Mouse (Mus musculus): ENCODE measurements around the gene Stac2. TPM values are rescaled to one million over a fixed set of nuclear protein-coding genes. Genes with fewer than 3 reads are reported as not detected.

The Stac2 gene
- polyA plus RNA-seq, 1 experiment from 2014 or later = 1.2 TPM

DNA sequence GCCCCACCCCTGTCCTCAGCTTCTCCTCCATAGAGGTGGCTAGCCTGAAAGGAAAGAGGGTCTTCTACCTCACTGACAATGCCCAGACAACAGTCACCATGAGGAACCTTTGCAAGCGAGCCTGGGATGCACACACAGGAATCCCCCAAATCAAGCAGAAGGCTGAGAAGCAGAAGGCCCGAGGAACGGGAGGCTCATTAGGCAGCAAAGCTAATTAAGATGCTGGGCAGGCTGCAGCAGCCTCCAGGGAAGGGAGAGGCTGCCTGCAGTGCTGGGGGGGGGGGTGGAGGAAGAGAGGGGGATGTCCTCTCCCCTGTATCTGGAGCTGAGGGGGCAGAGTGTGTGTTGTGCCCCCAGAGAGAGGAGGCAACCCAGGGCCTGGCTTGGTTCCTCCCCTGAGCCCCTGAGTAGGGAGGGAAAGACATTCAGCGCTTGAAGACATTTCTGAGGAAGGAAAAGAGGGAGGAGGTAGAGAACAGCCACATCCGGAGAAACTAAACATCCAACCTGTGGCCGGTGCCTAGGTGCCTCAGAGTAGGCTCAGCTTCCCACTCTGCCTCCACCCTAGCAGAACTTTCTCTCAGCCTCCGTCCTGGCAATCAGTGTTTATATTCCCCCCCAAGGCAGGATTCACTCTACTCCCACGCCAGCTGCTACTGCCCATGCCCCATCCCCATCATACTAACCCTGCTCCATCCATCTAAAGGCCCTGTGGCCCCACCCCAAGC is 33.2 kb downstream of the Stac2 start:
- peak overlapping the region; percentile 17 for H3K4me3 ChIP-seq
- peaks cover 50% of the 10 kb centered on the region for H3K4me1 ChIP-seq
- 0 out of 2 replicates have a peak, but pooled peaks have one; percentile 5 for ATAC-seq
- peak overlapping the region; percentile 88 for H3K27ac ChIP-seq
- peak overlapping the region; percentile 81 for H3K4me2 ChIP-seq
- peak overlapping the region; percentile 43 for H3K9ac ChIP-seq
- peaks cover 38% of the 10 kb centered on the region for H3K36me3 ChIP-seq (ENCODE audit: poor library complexity, severe bottlenecking)
- H3K27me3 ChIP-seq = no peaks in the 10 kb centered on the region
- 16% methylated on average over 8 of the region's 8 CpGs for WGBS
- H3K9me3 ChIP-seq (replicated peaks) = no peaks in the 10 kb centered on the region

DNA sequence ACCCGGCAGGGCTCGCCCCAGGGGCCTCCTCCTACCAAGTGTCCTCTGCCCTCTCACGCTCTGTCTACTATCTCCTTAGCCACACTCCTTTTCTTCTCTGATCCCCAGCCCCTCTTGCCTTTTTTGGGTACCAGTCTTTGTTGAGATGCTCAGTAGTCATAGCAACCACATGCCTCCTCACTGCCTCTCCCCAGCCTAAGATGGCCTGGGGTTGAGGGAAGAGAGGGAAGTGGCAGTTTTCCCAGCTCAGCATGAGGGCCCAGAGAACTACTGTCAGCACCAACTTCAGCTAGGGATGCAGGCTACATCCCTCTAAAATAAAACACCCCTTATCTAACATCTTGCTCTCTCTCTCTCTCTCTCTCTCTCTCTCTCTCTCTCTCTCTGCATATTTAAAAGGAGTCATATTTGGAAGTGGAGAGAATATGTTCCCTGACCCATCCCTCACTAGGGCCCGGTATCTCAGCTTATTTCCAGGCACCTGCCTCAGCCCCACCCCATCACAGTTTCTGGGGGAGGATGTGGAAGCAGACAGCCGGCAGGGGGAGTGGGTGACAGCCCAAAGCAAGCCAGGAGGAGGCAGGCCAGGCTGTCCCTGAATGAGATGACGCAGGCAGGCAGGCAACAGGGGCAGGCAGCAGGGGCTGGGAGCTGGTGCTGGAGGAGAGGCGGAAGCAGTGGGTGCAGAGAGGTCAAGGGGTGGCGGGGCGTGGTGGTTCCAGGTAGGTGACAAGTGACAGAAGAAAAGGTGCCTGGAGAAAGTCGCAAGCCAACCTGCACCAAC is 34.2 kb downstream of the Stac2 start:
- Histone ChIP-seq H3K27me3 (no peaks in the 10 kb centered on the region), H3K27ac (peak overlapping the region; percentile 88), H3K9me3 (replicated peaks) (no peaks in the 10 kb centered on the region), H3K36me3 (ENCODE audit: poor library complexity, severe bottlenecking) (peaks cover 47% of the 10 kb centered on the region), H3K4me3 (peak overlapping the region; percentile 17; the same call in 1 of the 2 replicates), H3K4me2 (peak overlapping the region; percentile 81), H3K4me1 (peaks cover 50% of the 10 kb centered on the region), H3K9ac (peak overlapping the region; percentile 43)
- peak; percentile 31; the same call in 1 of the 2 replicates for ATAC-seq
- 25% methylated on average over 10 of the region's 10 CpGs for WGBS

DNA sequence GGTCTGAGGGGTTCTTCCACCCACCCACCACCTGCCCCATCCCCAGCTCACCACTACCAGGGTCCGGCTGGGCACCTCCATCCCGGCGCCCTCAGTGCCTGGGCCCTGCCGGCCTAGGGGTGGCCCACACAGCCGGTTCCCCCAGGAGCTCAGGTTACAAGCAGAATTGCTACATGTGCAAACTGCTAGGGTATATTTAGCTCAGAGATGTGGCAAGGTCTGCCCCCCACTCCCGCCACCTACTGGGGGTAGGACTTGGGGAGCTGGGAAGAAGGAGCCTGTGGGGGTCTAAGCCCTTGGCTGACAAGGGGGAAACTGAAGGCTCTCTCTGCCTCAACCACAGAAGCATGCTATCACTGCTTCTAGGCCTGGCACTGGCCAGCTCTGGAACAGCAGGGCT is 35.0 kb downstream of the Stac2 start:
- WGBS = 67% methylated on average over 6 of the region's 6 CpGs
- Histone ChIP-seq H3K9me3 (replicated peaks) (no peaks in the 10 kb centered on the region), H3K4me3 (no peak overlapping the region), H3K4me2 (no peak overlapping the region), H3K36me3 (ENCODE audit: poor library complexity, severe bottlenecking) (peaks cover 54% of the 10 kb centered on the region), H3K27me3 (no peaks in the 10 kb centered on the region), H3K9ac (peak overlapping the region; percentile 30; the same call in 1 of the 2 replicates), H3K27ac (0 out of 2 replicates have a peak overlapping the region, but pooled peaks have one; percentile 88), H3K4me1 (peaks cover 46% of the 10 kb centered on the region)
- no peak for ATAC-seq

DNA sequence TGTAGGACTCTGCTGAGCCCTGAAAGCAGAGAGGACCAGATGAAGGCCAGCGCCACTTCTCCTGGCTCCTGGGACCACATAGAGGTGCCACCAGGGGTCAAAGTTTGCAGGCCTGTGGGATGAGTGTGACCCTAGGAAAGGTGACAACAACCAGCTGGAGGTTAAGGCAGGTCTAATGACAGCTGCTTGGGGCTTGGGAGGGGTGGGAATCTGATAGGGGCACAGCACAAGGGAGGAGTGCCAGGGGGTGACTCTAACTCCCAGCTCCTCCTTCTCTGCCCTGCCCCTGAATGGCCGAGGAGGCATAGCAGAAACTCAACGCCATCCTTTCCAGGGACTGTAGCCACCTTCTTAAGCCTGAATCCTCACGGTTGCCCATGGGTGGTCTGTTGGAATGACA is 36.4 kb downstream of the Stac2 start:
- Histone ChIP-seq H3K9me3 (replicated peaks) (no peaks in the 10 kb centered on the region), H3K27me3 (no peaks in the 10 kb centered on the region), H3K4me2 (no peak overlapping the region), H3K27ac (no peak overlapping the region), H3K9ac (no peak overlapping the region), H3K4me1 (peaks cover 39% of the 10 kb centered on the region), H3K4me3 (no peak overlapping the region), H3K36me3 (ENCODE audit: poor library complexity, severe bottlenecking) (peaks cover 62% of the 10 kb centered on the region)
- no peak for ATAC-seq
- WGBS = 85% methylated on average over 4 of the region's 4 CpGs

DNA sequence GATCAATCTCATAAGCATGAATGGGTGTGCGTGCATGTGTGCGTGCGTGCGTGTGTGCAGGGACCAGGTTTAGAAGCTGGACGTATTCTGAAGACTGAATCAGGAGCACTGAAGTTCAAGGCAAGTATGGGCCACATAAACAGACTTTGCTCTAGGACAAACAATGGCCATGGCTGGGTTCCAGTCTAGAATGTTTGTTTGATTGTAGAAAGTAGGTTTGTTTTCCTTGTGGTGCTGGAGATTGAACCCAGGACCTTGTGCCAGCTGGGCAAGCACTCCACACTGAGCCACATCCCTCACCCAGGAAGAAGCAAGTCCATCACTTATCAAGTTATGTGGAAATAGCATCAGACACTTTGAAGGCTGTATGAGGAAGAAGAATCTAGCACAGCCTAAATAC is 37.1 kb downstream of the Stac2 start:
- no peak overlapping the region for H3K27ac ChIP-seq

DNA sequence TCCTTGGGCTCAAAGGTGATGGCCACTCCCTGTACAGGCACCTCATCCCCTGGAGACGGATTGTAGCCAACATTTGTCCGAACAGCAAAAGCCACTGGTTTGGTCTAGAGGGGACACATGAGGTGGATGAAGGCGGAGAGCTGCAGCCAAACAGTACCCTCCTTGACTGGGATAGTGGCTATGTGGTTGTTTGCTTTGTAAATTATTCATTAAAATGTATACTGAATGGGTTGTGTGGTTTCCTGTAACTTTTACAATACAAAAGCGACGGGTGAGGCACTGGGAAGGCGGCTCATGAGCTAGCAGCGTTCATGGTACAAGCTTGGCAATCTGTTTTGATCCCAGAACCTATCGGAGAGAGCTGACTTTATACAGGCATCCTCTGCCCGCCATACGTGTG is 40.4 kb downstream of the Stac2 start:
- no peak overlapping the region for H3K4me2 ChIP-seq
- no peaks in the 10 kb centered on the region for H3K4me1 ChIP-seq
- H3K36me3 ChIP-seq (ENCODE audit: poor library complexity, severe bottlenecking) = peaks cover 91% of the 10 kb centered on the region
- H3K9ac ChIP-seq = no peak overlapping the region
- no peak for ATAC-seq
- H3K27ac ChIP-seq = no peak overlapping the region
- H3K9me3 ChIP-seq (replicated peaks) = no peaks in the 10 kb centered on the region
- 88% methylated on average over 10 of the region's 10 CpGs for WGBS
- no peak overlapping the region for H3K4me3 ChIP-seq
- H3K27me3 ChIP-seq = no peaks in the 10 kb centered on the region

More for the DNA sequence above, 37.1 kb downstream of the Stac2 start:
- ATAC-seq = no peak
- Histone ChIP-seq H3K36me3 (ENCODE audit: poor library complexity, severe bottlenecking) (peaks cover 69% of the 10 kb centered on the region), H3K9me3 (replicated peaks) (no peaks in the 10 kb centered on the region), H3K27me3 (no peaks in the 10 kb centered on the region), H3K9ac (no peak overlapping the region), H3K4me2 (no peak overlapping the region), H3K4me3 (no peak overlapping the region), H3K4me1 (peaks cover 32% of the 10 kb centered on the region)
- WGBS = 93% methylated on average over 5 of the region's 5 CpGs

DNA sequence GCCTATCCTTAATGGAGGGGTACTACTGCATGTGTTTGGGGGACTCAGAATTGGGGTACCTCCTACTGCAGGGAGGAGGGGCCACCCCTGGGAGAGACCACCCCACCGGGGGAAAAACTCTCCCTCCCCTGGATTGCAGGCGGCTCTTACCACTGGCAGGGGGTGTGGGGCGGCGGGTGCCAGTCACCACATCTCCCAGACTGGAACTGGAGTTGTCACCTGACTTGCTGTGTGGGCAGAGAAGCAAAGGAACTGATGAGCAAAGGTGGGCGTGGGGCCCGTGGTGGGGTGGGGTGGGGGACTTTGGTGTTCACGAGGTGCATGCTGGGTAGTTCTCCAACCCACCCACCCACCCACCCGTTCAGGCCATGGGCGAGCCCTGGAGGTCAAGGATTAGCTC is 41.5 kb downstream of the Stac2 start:
- H3K9ac ChIP-seq = no peak overlapping the region
- H3K4me2 ChIP-seq = no peak overlapping the region
- no peak for ATAC-seq
- no peaks in the 10 kb centered on the region for H3K4me1 ChIP-seq
- no peaks in the 10 kb centered on the region for H3K27me3 ChIP-seq
- WGBS = 69% methylated on average over 9 of the region's 9 CpGs
- H3K27ac ChIP-seq = no peak overlapping the region
- no peaks in the 10 kb centered on the region for H3K9me3 ChIP-seq (replicated peaks)
- peaks cover 89% of the 10 kb centered on the region for H3K36me3 ChIP-seq (ENCODE audit: poor library complexity, severe bottlenecking)
- no peak overlapping the region for H3K4me3 ChIP-seq

DNA sequence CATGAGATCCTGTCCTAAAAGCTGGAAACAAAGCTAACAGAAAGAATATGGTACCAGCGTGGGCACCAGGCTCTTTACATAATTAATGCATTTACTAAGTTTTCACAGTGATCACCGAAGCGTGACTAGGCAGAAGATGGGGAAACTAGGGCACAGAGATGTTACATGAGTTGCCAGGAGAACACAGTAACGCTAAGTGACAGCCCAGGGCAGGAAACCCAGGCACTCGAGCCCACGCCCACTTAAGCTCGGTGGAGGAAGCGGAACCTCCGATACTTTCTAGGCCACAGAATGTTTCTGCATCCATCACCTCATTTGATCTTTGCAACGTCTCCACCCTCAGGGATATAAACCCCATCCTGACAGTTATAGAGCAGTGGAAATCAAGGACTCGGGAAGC is 45.2 kb downstream of the Stac2 start:
- Histone ChIP-seq H3K4me1 (peaks cover 13% of the 10 kb centered on the region), H3K9me3 (replicated peaks) (no peaks in the 10 kb centered on the region), H3K36me3 (ENCODE audit: poor library complexity, severe bottlenecking) (peaks cover 83% of the 10 kb centered on the region), H3K4me3 (no peak overlapping the region), H3K9ac (no peak overlapping the region), H3K27me3 (no peaks in the 10 kb centered on the region), H3K4me2 (no peak overlapping the region), H3K27ac (no peak overlapping the region)
- ATAC-seq = no peak
- 85% methylated on average over 11 of the region's 11 CpGs for WGBS

DNA sequence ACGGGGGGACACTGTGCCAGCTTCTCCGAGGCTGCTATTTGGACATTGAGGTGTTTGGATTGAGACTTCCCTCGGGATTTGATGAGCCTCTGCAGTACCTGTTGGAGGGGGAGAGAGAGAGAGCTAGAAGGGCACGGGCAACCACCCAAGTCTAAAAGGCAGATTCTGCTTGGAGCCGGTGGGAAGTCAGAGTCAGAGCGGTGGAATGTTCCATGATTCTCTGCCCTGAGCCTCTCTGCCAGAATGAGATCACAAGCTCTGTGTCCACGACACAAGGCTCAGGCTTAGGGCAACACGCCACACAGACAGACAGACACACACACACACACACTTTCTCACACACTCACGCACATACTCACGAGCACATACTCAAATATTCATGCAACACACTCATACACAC is 47.6 kb downstream of the Stac2 start:
- ATAC-seq = no peak
- H3K36me3 ChIP-seq (ENCODE audit: poor library complexity, severe bottlenecking) = peaks cover 68% of the 10 kb centered on the region
- no peak overlapping the region for H3K4me3 ChIP-seq
- H3K4me2 ChIP-seq = no peak overlapping the region
- 90% methylated on average over 10 of the region's 10 CpGs for WGBS
- H3K4me1 ChIP-seq = peaks cover 32% of the 10 kb centered on the region
- H3K27ac ChIP-seq = no peak overlapping the region
- H3K27me3 ChIP-seq = peaks cover 10% of the 10 kb centered on the region; the same call in 1 of the 2 replicates
- H3K9ac ChIP-seq = no peak overlapping the region
- no peaks in the 10 kb centered on the region for H3K9me3 ChIP-seq (replicated peaks)

DNA sequence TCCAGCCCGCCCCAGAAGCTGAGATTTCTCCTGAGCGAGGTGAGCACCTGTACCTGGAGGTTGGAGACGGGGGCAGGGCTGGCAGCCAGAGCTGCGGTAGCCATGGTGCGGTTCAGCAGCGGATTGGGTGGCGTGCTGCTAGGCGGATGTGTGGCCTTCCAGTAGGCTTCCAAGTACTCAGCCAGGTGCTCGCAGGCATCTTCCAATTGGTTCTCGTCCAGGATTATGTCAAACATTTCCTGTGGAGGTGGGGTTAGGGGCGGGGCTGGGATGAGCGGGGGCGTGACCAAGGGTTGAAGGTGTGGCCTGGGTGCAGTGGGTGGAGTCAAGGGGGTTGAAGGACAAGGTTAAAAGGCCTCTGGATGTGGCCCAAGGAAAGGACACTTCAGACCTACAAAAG is 48.2 kb downstream of the Stac2 start:
- Histone ChIP-seq H3K4me3 (no peak overlapping the region), H3K27me3 (peaks cover 15% of the 10 kb centered on the region; the same call in 1 of the 2 replicates), H3K27ac (no peak overlapping the region), H3K9me3 (replicated peaks) (no peaks in the 10 kb centered on the region), H3K4me1 (peaks cover 32% of the 10 kb centered on the region), H3K4me2 (no peak overlapping the region), H3K9ac (no peak overlapping the region), H3K36me3 (ENCODE audit: poor library complexity, severe bottlenecking) (peaks cover 62% of the 10 kb centered on the region)
- ATAC-seq = no peak
- 54% methylated on average over 13 of the region's 13 CpGs for WGBS

DNA sequence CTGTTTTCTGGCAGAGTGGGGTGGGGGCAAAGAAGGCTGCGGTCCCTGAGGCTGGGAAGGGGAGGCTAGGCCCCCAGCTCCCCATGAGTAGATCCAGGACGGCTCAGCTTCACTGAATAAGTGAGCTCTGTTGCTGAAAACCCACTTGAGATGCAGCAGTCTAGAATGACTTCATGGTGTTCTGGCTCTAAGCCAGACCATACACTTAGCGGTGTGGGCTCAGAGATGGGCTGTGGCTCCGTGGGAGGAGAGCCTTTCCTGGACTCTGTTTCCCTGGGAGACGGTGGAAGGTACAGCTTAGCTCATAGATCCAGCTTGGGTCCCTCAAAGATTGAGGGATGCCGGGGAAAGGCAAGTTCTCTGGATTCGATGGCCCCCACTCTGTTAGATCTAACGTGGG is 49.1 kb downstream of the Stac2 start:
- Histone ChIP-seq H3K27ac (peak overlapping the region; percentile 33), H3K4me3 (no peak overlapping the region), H3K9ac (no peak overlapping the region), H3K27me3 (peaks cover 15% of the 10 kb centered on the region), H3K9me3 (replicated peaks) (no peaks in the 10 kb centered on the region), H3K4me2 (no peak overlapping the region), H3K36me3 (ENCODE audit: poor library complexity, severe bottlenecking) (peaks cover 52% of the 10 kb centered on the region), H3K4me1 (peaks cover 32% of the 10 kb centered on the region)
- WGBS = 63% methylated on average over 8 of the region's 8 CpGs
- no peak for ATAC-seq

DNA sequence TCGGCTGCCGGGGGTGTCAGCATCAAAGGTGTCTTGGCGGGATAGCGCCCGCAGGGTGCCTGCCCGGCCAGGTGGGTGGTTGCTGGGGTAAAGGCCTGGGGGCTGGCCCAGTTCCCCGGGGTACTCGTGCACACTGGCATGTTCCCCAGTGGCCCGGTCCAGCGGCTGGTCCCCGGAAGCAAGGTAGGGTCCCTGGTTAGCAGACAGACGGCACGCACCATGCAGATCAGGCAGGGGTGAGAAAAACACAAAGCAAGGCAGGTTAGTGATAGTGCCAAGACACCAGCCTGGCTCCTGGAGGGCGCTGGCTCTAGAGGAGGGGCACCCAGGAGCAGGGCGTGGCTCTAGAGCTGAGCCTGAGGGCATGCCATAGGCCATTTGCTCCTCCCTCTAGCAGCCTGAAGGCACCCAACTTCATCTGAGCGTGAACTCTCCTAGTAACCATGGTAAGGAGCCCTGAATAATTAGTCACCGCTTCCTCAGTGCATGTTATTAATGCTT is 50.0 kb downstream of the Stac2 start:
- Histone ChIP-seq H3K4me2 (peak overlapping the region; percentile 37), H3K9me3 (replicated peaks) (no peaks in the 10 kb centered on the region), H3K27me3 (peaks cover 15% of the 10 kb centered on the region), H3K36me3 (ENCODE audit: poor library complexity, severe bottlenecking) (peaks cover 43% of the 10 kb centered on the region), H3K4me1 (peaks cover 32% of the 10 kb centered on the region), H3K27ac (peak overlapping the region; percentile 25; the same call in 1 of the 2 replicates), H3K9ac (0 out of 2 replicates have a peak overlapping the region, but pooled peaks have one; percentile 34), H3K4me3 (peak overlapping the region; percentile 18; the same call in 1 of the 2 replicates)
- ATAC-seq = peak; percentile 23; the same call in 1 of the 2 replicates
- 38% methylated on average over 16 of the region's 17 CpGs for WGBS

Measured in forebrain, embryonic 13.5 days (tissue).